Mouse (Mus musculus): ENCODE data around the gene Cxcr4.
"Not testable (repeated sequence)": the region's sequence is repeated elsewhere in the genome, so short reads cannot be mapped to it uniquely, and the experiment has no call there.

Gene Cxcr4

GRCm38 (mm10) chr1:128597209-128597782, 5.2 kb upstream of the Cxcr4 start:
- DNase-seq, result no peak

- no peak for DNase-seq
These were observed 3.4 kb upstream of the Cxcr4 start for GRCm38 (mm10) chr1:128595528-128595927.

GRCm38 (mm10) chr1:128595105-128595420, 3.0 kb upstream of the Cxcr4 start:
- no peak for DNase-seq

- DNase-seq, result no peak
These were observed 2.4 kb upstream of the Cxcr4 start for GRCm38 (mm10) chr1:128594353-128595104.

GRCm38 (mm10) chr1:128592961-128593501, 938 bp upstream of the Cxcr4 start:
- DNase-seq, result peak; percentile 72

- DNase-seq, result peak; percentile 13
These were observed 327 bp downstream of the Cxcr4 start for GRCm38 (mm10) chr1:128591721-128592210.

- peak; percentile 20 for DNase-seq
These were observed 1.0 kb downstream of the Cxcr4 start for GRCm38 (mm10) chr1:128590816-128591720.

GRCm38 (mm10) chr1:128590011-128590410, 2.1 kb downstream of the Cxcr4 start:
- no peak for DNase-seq

GRCm38 (mm10) chr1:128589488-128589887, 2.6 kb downstream of the Cxcr4 start:
- no peak for DNase-seq

- no peak for DNase-seq
These were observed 3.8 kb downstream of the Cxcr4 start for GRCm38 (mm10) chr1:128588337-128588736.

- no peak for DNase-seq
These were observed 4.9 kb downstream of the Cxcr4 start for GRCm38 (mm10) chr1:128586928-128587780.

- no peak for DNase-seq
These were observed 5.7 kb downstream of the Cxcr4 start for GRCm38 (mm10) chr1:128586162-128586927.

- DNase-seq, result no peak
These were observed 6.5 kb downstream of the Cxcr4 start for GRCm38 (mm10) chr1:128585396-128586161.

- not testable (repeated sequence) for DNase-seq
These were observed 7.4 kb downstream of the Cxcr4 start for GRCm38 (mm10) chr1:128584716-128585115.

- no peak for DNase-seq
These were observed 8.7 kb downstream of the Cxcr4 start for GRCm38 (mm10) chr1:128583279-128583872.

- no peak for DNase-seq
These were observed 11.8 kb downstream of the Cxcr4 start for GRCm38 (mm10) chr1:128580321-128580720.

GRCm38 (mm10) chr1:128578454-128578853, 13.6 kb downstream of the Cxcr4 start:
- no peak for DNase-seq

- no peak for DNase-seq
These were observed 17.0 kb downstream of the Cxcr4 start for GRCm38 (mm10) chr1:128575096-128575495.

- DNase-seq, result no peak
These were observed 21.1 kb downstream of the Cxcr4 start for GRCm38 (mm10) chr1:128571033-128571432.

GRCm38 (mm10) chr1:128569992-128570648, 22.0 kb downstream of the Cxcr4 start:
- no peak for DNase-seq
